Mouse (Mus musculus) forebrain, embryonic 14.5 days (tissue): ENCODE data around the gene Slc16a12. TPM values are rescaled to one million over a fixed set of nuclear protein-coding genes. Genes with fewer than 3 reads are reported as not detected.

Experiments used
- ATAC-seq: fragments of 200-750 bp; cut with Nextera tagmentation; 2 replicates; pipeline ENCODE4 v1.8.0; 2017; ENCODE audit warnings: mild to moderate bottlenecking, moderate library complexity
- DNase-seq: peaks from one replicate; pipeline ENCODE4 v3.0.0-alpha.2; 2015; ENCODE audit warnings: low spot score
- H3K27ac ChIP-seq: fragments of 300-500 bp; sonication (generic); 2 replicates; pipeline ENCODE4 v1.5.1; 2014; ENCODE audit warnings: low read depth, mild to moderate bottlenecking, control low read depth, low read length, moderate library complexity
- H3K27me3 ChIP-seq: fragments of 300-500 bp; sonication (generic); replicated peaks from 2 replicates; pipeline ENCODE4 v1.6.1; 2014; ENCODE audit warnings: low read length, control low read depth, mixed read lengths; ENCODE audit not compliant: control insufficient read depth, insufficient read depth
- H3K36me3 ChIP-seq: fragments of 300-500 bp; sonication (generic); 2 replicates; pipeline ENCODE4 v1.6.1; 2014; ENCODE audit warnings: low read length, control low read depth; ENCODE audit not compliant: control insufficient read depth, insufficient read depth
- H3K4me1 ChIP-seq: fragments of 300-500 bp; sonication (generic); 2 replicates; pipeline ENCODE4 v1.6.1; 2014; ENCODE audit warnings: antibody characterized with exemption, low read length, control low read depth; ENCODE audit not compliant: control insufficient read depth, insufficient read depth
- H3K4me2 ChIP-seq: fragments of 300-500 bp; sonication (generic); 2 replicates; pipeline ENCODE4 v1.6.1; 2014; ENCODE audit warnings: mild to moderate bottlenecking, control low read depth, low read length
- H3K4me3 ChIP-seq: fragments of 300-500 bp; sonication (generic); 2 replicates; pipeline ENCODE4 v1.5.1; 2014; ENCODE audit warnings: low read depth, low read length, control low read depth
- H3K9ac ChIP-seq: fragments of 300-500 bp; sonication (generic); 2 replicates; pipeline ENCODE4 v1.6.1; 2014; ENCODE audit warnings: mild to moderate bottlenecking, low read length, control low read depth, moderate library complexity
- H3K9me3 ChIP-seq: fragments of 300-500 bp; sonication (generic); replicated peaks from 2 replicates; pipeline ENCODE4 v1.6.1; 2016; ENCODE audit warnings: low read length, control low read depth, mixed read lengths; ENCODE audit not compliant: control insufficient read depth
- WGBS: fragments of 180-500 bp; shearing (Covaris S2); extraction: QIAGEN DNeasy Blood & Tissue Kit; methylation state at CpG from one replicate; pipeline ENCODE4 v1.1.7; 2014; 5-methylcytosine and 5-hydroxymethylcytosine counted together
- polyA plus RNA-seq: library from polyadenylated mRNA; unstranded; fragments of >200 nt; fragmentation: Nextera tagmentation; extraction: Ambion mirVana; gene quantifications from 2 replicates; pipeline ENCODE4 v1.2.1, GENCODE M21; 2014

The Slc16a12 gene
- polyA plus RNA-seq, 1 experiment from 2014 or later: 2.6 TPM

DNA sequence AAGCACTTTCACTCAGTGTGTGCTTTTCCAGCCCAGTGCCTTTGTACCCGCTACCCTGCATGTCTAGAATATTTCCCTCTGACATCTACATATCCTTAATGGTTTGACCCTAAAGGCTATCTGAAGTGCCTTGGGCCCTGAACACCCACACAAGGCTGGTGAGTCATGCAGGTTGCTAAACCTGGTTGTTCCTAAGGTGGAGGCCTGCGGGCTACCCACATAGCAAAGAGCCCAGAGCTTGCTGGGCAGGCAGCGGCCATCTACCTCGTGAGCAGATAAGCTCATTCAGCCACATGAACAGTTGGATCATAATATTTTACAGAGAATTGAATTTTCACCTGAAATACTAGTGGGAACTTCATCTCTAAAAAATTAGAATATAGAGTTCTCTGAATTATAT is 11.2 kb downstream of the Slc16a12 start:
- H3K27ac ChIP-seq: no peak overlapping the region
- ATAC-seq (no peak), DNase-seq (no peak)
- H3K27me3 ChIP-seq: no peaks in the 10 kb centered on the region
- no peak overlapping the region for H3K4me2 ChIP-seq
- WGBS: 94% methylated on average over 4 of the region's 4 CpGs
- H3K9ac ChIP-seq: no peak overlapping the region
- no peak overlapping the region for H3K4me3 ChIP-seq
- no peaks in the 10 kb centered on the region for H3K36me3 ChIP-seq
- no peaks in the 10 kb centered on the region for H3K4me1 ChIP-seq
- H3K9me3 ChIP-seq: no peaks in the 10 kb centered on the region

DNA sequence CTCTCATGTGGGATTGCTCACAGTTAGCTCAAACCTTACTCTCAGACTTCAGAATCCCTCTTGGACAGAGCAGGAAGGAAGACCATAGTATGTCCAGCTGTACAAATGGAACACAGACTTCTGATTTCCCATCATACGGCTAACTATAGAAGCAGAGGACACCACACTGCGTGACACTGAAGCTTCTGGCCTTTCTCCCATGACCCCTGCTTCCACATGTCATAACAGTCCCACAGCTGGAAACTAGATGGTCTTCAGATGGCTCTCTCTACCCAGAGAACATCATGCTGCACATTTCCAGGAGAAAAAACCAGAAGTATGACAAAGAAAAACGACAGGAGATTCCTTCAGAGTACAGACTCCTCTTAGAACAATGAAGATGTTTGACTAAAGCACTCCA is 14.1 kb downstream of the Slc16a12 start:
- no peak overlapping the region for H3K4me3 ChIP-seq
- 78% methylated on average over 3 of the region's 3 CpGs for WGBS
- DNase-seq: no peak
- no peaks in the 10 kb centered on the region for H3K36me3 ChIP-seq
- no peaks in the 10 kb centered on the region for H3K27me3 ChIP-seq
- ATAC-seq: no peak
- H3K9ac ChIP-seq: no peak overlapping the region
- H3K9me3 ChIP-seq: no peaks in the 10 kb centered on the region
- H3K27ac ChIP-seq: no peak overlapping the region
- H3K4me1 ChIP-seq: no peaks in the 10 kb centered on the region
- H3K4me2 ChIP-seq: no peak overlapping the region

DNA sequence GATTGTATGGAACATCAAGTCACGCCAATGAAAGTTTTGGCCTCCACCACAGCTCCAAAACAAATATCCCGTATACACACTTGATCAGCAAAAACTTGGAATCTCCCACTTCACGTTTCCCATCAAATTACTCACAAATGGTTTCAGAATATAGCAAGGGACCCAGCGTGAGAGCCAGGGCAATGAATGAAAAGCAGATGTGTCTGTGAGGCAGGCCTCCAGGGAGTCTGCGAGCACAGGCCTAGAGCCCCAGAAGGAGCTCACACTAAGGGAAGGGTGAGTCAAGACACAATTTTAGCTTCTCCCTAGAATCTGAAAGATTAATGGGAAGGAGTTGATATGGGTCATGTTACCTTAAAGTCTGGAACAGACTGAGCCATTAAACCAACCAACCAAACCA is 15.7 kb downstream of the Slc16a12 start:
- WGBS: 82% methylated on average over 5 of the region's 5 CpGs
- Histone ChIP-seq H3K4me3 (no peak overlapping the region), H3K9me3 (no peaks in the 10 kb centered on the region), H3K4me2 (no peak overlapping the region), H3K36me3 (no peaks in the 10 kb centered on the region), H3K9ac (no peak overlapping the region), H3K4me1 (no peaks in the 10 kb centered on the region), H3K27ac (no peak overlapping the region), H3K27me3 (no peaks in the 10 kb centered on the region)
- no peak for DNase-seq
- ATAC-seq: no peak

DNA sequence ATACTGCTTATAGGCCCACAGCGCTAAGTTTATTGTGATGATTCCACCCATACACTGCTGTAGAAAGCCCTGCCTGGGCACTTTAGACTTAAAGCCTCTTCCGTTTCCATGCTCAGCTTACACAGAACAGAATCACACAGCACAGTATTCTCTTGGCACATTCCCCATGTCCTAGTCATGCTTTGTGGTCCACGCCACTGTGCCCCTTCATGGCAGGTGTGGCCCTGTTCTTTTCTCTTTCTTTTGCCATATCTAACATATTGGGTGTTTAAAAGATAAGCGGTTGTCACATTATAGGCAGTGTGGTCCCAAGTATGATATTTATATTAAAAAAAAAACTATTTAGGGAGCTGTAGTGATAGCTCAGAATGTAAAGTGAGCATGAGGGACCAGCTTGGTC is 16.5 kb downstream of the Slc16a12 start:
- no peaks in the 10 kb centered on the region for H3K9me3 ChIP-seq
- 91% methylated on average over 4 of the region's 4 CpGs for WGBS
- no peak overlapping the region for H3K4me2 ChIP-seq
- H3K4me1 ChIP-seq: no peaks in the 10 kb centered on the region
- H3K36me3 ChIP-seq: no peaks in the 10 kb centered on the region
- no peak overlapping the region for H3K27ac ChIP-seq
- no peak overlapping the region for H3K4me3 ChIP-seq
- ATAC-seq (no peak), DNase-seq (no peak)
- no peaks in the 10 kb centered on the region for H3K27me3 ChIP-seq
- no peak overlapping the region for H3K9ac ChIP-seq

DNA sequence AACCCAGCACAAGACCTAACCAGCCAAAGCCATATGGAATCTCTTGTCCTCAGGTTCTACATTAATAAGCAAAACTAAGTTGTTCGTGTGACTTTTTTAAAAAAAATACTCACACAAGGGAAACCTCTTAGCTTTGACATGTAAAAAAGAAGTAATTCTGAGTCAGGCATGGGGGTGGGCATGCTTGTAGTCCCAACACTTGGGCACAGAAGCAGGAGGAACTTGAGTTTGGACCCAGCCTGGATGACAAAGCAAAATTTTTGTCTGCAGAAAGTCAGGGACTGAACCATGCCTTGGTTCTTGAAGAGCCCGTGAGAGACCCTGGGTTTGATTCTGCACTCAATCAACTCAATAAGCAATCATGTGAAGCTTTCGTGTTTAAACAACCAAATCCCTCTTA is 17.6 kb downstream of the Slc16a12 start:
- Histone ChIP-seq H3K4me1 (no peaks in the 10 kb centered on the region), H3K27me3 (no peaks in the 10 kb centered on the region), H3K27ac (no peak overlapping the region), H3K4me3 (no peak overlapping the region), H3K36me3 (no peaks in the 10 kb centered on the region), H3K9me3 (no peaks in the 10 kb centered on the region), H3K4me2 (no peak overlapping the region), H3K9ac (no peak overlapping the region)
- no peak for DNase-seq
- WGBS: 82% methylated on average over 3 of the region's 3 CpGs
- ATAC-seq: no peak

DNA sequence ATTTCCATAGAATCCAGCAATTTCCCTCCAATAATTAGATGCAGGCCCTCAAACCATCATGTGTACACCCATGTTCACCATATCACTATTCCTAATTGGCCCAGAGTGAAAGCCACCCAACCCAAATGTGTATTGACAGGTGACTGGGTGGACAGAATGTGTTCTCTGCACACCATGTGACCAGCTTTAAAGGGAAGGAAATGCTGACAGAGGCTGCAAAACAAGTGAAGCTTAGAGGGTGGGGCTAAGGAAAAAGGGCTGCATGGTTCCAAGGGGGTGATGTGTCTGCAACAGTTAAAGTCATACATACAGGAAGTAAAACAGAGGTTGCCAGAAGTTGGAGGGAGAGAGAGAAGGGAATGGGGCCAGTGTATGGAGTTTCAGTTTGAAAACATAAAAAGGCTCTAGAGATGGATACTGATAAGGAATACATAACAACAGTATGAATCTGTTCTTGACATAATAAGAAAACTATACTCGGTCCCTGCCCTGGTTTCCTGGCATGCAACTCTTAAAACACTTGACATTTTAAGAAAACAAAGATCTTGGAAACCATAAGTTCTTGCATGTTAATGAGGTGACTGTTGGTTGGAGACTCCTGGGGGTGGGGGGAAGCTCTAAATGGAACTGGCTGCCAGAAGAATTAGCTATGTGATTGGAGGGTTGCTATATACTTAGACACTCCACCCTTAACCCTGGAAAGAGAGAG is 20.7 kb downstream of the Slc16a12 start:
- Histone ChIP-seq H3K27me3 (no peaks in the 10 kb centered on the region), H3K9ac (no peak overlapping the region), H3K4me1 (no peaks in the 10 kb centered on the region), H3K4me2 (no peak overlapping the region), H3K27ac (no peak overlapping the region), H3K36me3 (no peaks in the 10 kb centered on the region), H3K4me3 (no peak overlapping the region), H3K9me3 (no peaks in the 10 kb centered on the region)
- ATAC-seq (no peak), DNase-seq (no peak)
- 64% methylated on average over 1 of the region's 1 CpGs for WGBS

DNA sequence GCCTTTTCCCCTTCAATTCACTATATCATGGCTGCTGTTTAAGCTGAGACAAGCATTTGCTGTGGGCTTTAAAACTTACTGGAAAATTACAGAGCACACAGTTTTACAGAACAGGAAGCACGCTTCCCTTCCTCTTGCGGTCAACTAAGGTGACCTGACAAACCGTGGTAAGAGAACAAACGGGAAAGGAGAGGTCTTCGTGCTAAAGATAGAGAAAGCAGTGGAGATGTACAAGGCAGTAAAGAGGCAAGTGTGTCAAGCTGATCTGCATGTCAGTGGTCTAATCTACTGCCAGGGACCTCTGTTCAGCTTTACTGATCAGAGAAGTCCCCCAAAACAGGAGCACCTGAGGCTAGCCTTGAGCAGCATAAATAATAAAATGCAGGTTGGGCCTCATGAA is 21.7 kb downstream of the Slc16a12 start:
- no peak overlapping the region for H3K4me2 ChIP-seq
- H3K4me3 ChIP-seq: no peak overlapping the region
- H3K27me3 ChIP-seq: no peaks in the 10 kb centered on the region
- WGBS: 93% methylated on average over 5 of the region's 5 CpGs
- no peaks in the 10 kb centered on the region for H3K9me3 ChIP-seq
- H3K9ac ChIP-seq: no peak overlapping the region
- H3K36me3 ChIP-seq: no peaks in the 10 kb centered on the region
- DNase-seq (no peak), ATAC-seq (no peak)
- H3K4me1 ChIP-seq: no peaks in the 10 kb centered on the region
- H3K27ac ChIP-seq: no peak overlapping the region

DNA sequence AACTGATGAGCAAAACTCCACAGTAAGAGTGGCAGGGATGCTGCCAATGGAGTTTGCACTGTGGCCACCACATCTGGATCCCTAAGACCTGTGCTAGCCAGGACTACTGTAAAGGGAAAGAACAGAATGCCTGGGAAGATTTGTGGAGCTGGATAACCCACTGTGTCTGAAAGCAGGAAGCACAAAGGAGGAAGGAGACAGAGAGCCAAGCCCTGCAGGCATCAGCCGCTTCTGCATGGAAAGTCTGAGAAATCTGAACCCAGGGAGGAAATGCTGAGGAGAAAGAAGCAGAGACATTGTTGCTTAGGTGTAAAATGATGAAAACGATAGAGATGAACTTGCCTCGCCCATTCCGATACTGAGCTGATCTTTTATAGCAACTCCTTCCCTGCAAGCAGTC is 22.5 kb downstream of the Slc16a12 start:
- no peak for DNase-seq

DNA sequence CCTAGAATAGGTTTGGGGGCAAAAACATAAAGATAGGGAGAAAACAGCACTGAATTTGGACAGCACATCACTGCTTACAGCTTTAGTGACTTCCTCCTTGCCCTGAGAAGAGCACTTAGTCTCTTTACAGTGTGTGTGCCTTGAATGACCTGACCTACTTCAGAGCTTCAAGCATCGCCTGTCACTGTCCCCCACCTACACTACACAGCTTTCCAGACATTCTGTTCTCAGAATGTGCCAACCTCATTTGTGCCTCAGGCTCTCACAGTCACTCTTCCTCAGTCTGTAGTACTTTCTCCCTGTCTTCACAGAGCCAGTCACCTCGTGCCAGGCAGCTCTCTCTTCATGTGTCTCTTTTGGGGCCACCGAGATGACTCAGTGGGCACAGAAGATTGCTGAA is 24.5 kb downstream of the Slc16a12 start:
- 86% methylated on average over 3 of the region's 3 CpGs for WGBS

More for the DNA sequence above, 22.5 kb downstream of the Slc16a12 start:
- WGBS: 86% methylated on average over 4 of the region's 4 CpGs
- Histone ChIP-seq H3K4me3 (no peak overlapping the region), H3K27ac (no peak overlapping the region), H3K9ac (no peak overlapping the region), H3K4me2 (no peak overlapping the region), H3K36me3 (no peaks in the 10 kb centered on the region), H3K9me3 (no peaks in the 10 kb centered on the region), H3K4me1 (no peaks in the 10 kb centered on the region), H3K27me3 (no peaks in the 10 kb centered on the region)
- ATAC-seq: no peak

More for the DNA sequence above, 24.5 kb downstream of the Slc16a12 start:
- Histone ChIP-seq H3K4me1 (no peaks in the 10 kb centered on the region), H3K9me3 (no peaks in the 10 kb centered on the region), H3K27ac (no peak overlapping the region), H3K4me3 (no peak overlapping the region), H3K4me2 (no peak overlapping the region), H3K27me3 (no peaks in the 10 kb centered on the region), H3K9ac (no peak overlapping the region), H3K36me3 (no peaks in the 10 kb centered on the region)
- ATAC-seq: no peak
- no peak for DNase-seq
